Mouse (Mus musculus): ENCODE results near the gene Sf3b5. TPM values are rescaled to one million over a fixed set of nuclear protein-coding genes. Genes with fewer than 3 reads are reported as not detected.
A peak's percentile ranks its signal among the peaks of the same experiment; 100 is the strongest.

The Sf3b5 gene
- polyA plus RNA-seq, 1 experiment from 2014 or later = 36.8 TPM

GRCm38 (mm10) chr10:12974572-12974971, 30.6 kb upstream of the Sf3b5 start:
- 95% methylated on average over 6 of the region's 6 CpGs for WGBS
- ATAC-seq = no peak
- DNase-seq (ENCODE audit: low spot score) = no peak
- Histone ChIP-seq H3K27me3 (replicated peaks; ENCODE audit: control insufficient read depth, insufficient read depth, low read length) (no peaks in the 10 kb centered on the region), H3K9me3 (replicated peaks; ENCODE audit: control insufficient read depth, low read length) (no peaks in the 10 kb centered on the region), H3K36me3 (ENCODE audit: control insufficient read depth, insufficient read depth, low read length) (no peaks in the 10 kb centered on the region), H3K4me1 (ENCODE audit: control insufficient read depth, insufficient read depth, low read length) (no peaks in the 10 kb centered on the region), H3K4me3 (ENCODE audit: low read depth, low read length) (no peak overlapping the region), H3K27ac (ENCODE audit: low read depth, low read length) (no peak overlapping the region), H3K9ac (ENCODE audit: low read length) (no peak overlapping the region), H3K4me2 (ENCODE audit: low read length) (no peak overlapping the region)

DNA sequence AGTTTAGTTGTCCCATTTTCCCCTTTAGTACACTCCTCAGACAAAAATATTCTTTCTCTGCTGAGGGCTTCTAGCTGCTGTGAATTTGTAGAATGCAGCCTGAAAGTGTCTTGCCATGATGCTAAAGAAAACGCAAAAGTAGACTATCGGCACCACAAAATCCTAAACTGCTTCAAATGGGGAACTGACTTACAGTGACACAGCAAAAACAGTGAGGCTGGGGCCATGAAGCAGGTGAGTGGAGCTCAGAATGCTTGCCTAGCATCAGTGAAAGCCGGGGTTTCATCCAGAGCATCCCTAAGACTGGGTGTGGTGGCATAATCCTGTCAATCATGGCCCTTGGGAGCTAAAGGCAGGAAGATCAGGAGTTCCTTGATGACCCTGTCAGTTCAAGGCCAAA, 29.7 kb upstream of the Sf3b5 start:
- no peaks in the 10 kb centered on the region for H3K4me1 ChIP-seq (ENCODE audit: control insufficient read depth, insufficient read depth, low read length)
- 88% methylated on average over 3 of the region's 3 CpGs for WGBS

DNA sequence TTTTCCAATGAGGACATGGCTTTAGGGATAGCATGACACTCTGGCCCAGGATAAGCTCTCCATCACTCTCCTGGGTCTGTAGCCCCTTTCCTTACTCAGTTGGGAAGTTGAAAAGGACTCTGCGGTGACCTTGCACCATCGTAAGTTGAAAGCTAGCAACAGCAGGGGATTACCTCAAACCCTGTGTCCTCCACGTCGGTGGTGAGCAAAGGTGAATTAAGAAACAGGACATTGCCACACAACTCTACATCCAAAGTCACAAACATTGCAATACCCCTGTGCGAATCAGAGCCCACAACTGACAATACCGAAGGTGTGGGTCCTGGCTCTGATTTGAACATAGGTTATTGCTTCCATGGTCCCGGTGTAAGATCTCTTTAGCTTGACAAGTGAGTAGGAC, 29.2 kb upstream of the Sf3b5 start:
- H3K36me3 ChIP-seq (ENCODE audit: control insufficient read depth, insufficient read depth, low read length) = no peaks in the 10 kb centered on the region
- H3K9ac ChIP-seq (ENCODE audit: low read length) = no peak overlapping the region
- H3K4me1 ChIP-seq (ENCODE audit: control insufficient read depth, insufficient read depth, low read length) = no peaks in the 10 kb centered on the region
- H3K27ac ChIP-seq (ENCODE audit: low read depth, low read length) = no peak overlapping the region
- H3K9me3 ChIP-seq (replicated peaks; ENCODE audit: control insufficient read depth, low read length) = no peaks in the 10 kb centered on the region
- no peak overlapping the region for H3K4me3 ChIP-seq (ENCODE audit: low read depth, low read length)
- no peak for DNase-seq (ENCODE audit: low spot score)
- no peak overlapping the region for H3K4me2 ChIP-seq (ENCODE audit: low read length)
- no peak for ATAC-seq
- 92% methylated on average over 7 of the region's 7 CpGs for WGBS
- H3K27me3 ChIP-seq (replicated peaks; ENCODE audit: control insufficient read depth, insufficient read depth, low read length) = no peaks in the 10 kb centered on the region

More for the DNA sequence above, 29.7 kb upstream of the Sf3b5 start:
- Histone ChIP-seq H3K9me3 (replicated peaks; ENCODE audit: control insufficient read depth, low read length) (no peaks in the 10 kb centered on the region), H3K36me3 (ENCODE audit: control insufficient read depth, insufficient read depth, low read length) (no peaks in the 10 kb centered on the region), H3K27me3 (replicated peaks; ENCODE audit: control insufficient read depth, insufficient read depth, low read length) (no peaks in the 10 kb centered on the region), H3K4me2 (ENCODE audit: low read length) (no peak overlapping the region), H3K27ac (ENCODE audit: low read depth, low read length) (no peak overlapping the region), H3K9ac (ENCODE audit: low read length) (no peak overlapping the region), H3K4me3 (ENCODE audit: low read depth, low read length) (no peak overlapping the region)
- ATAC-seq (no peak), DNase-seq (ENCODE audit: low spot score) (no peak)

DNA sequence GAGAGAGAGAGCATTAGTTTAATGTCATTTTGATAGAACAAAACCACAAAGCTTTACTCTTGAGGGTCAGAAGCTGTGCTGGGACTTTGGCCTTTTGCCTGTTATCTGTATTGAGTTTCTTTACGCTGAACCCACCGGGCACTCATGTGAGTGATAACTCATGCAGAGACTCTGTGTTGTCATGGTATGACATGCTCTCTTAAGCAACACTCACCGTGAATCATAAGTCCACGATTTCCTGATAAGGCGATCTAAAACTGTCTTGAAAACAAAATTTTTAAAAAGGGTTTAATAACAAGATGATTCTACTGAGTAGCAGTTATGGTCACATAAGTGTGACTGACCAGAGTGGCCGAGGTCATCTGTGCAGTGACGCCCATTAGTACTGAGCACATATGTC, 28.6 kb upstream of the Sf3b5 start:
- no peaks in the 10 kb centered on the region for H3K27me3 ChIP-seq (replicated peaks; ENCODE audit: control insufficient read depth, insufficient read depth, low read length)
- no peaks in the 10 kb centered on the region for H3K9me3 ChIP-seq (replicated peaks; ENCODE audit: control insufficient read depth, low read length)
- H3K4me1 ChIP-seq (ENCODE audit: control insufficient read depth, insufficient read depth, low read length) = no peaks in the 10 kb centered on the region
- no peak overlapping the region for H3K4me2 ChIP-seq (ENCODE audit: low read length)
- H3K36me3 ChIP-seq (ENCODE audit: control insufficient read depth, insufficient read depth, low read length) = no peaks in the 10 kb centered on the region
- 94% methylated on average over 7 of the region's 7 CpGs for WGBS
- ATAC-seq (no peak), DNase-seq (ENCODE audit: low spot score) (no peak)
- H3K27ac ChIP-seq (ENCODE audit: low read depth, low read length) = no peak overlapping the region
- no peak overlapping the region for H3K4me3 ChIP-seq (ENCODE audit: low read depth, low read length)
- H3K9ac ChIP-seq (ENCODE audit: low read length) = no peak overlapping the region

DNA sequence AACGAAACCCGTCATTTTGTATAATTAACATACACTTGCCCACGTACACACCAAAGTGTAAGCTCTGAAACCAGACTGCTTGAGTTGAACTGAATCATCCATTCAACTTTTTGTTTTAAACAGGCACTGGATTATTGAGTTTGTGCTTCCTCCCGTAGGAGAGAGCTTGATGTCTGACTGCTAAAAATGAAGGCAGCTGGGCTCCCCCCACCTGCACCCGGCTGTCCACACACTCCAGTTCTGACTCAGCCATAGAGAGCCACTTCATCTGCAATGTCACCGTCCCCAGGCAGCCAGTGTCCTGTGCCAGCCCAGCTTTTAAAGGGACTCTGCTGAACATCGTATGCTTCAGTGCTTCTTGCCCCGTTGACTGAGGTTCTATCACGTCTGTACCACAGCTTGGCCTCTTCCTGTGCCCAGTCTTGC, 27.3 kb upstream of the Sf3b5 start:
- DNase-seq (ENCODE audit: low spot score) (no peak), ATAC-seq (no peak)
- H3K36me3 ChIP-seq (ENCODE audit: control insufficient read depth, insufficient read depth, low read length) = no peaks in the 10 kb centered on the region
- no peak overlapping the region for H3K9ac ChIP-seq (ENCODE audit: low read length)
- no peaks in the 10 kb centered on the region for H3K4me1 ChIP-seq (ENCODE audit: control insufficient read depth, insufficient read depth, low read length)
- H3K4me3 ChIP-seq (ENCODE audit: low read depth, low read length) = no peak overlapping the region
- H3K27ac ChIP-seq (ENCODE audit: low read depth, low read length) = no peak overlapping the region
- no peak overlapping the region for H3K4me2 ChIP-seq (ENCODE audit: low read length)
- WGBS = 73% methylated on average over 9 of the region's 9 CpGs
- H3K27me3 ChIP-seq (replicated peaks; ENCODE audit: control insufficient read depth, insufficient read depth, low read length) = no peaks in the 10 kb centered on the region
- H3K9me3 ChIP-seq (replicated peaks; ENCODE audit: control insufficient read depth, low read length) = no peaks in the 10 kb centered on the region

DNA sequence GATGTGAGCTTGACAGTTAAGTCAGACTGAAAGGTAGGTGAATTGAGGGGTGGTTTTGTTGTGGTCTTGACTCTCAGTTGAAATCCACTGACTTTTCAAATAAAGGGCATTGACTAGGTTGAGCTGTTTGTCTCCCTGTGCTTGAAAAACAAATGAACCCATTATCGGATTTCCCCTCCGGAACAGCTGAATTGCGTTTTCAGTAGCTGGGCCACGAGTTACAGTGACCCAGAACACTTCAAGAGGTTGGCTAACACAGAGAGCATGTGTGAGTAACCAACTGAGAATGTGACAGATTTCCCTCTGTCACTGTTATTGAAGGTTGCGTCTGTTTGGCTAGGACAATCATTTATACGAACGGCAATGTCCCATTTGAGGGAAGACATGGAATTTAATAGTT, 24.1 kb upstream of the Sf3b5 start:
- Histone ChIP-seq H3K27ac (ENCODE audit: low read depth, low read length) (no peak overlapping the region), H3K9me3 (replicated peaks; ENCODE audit: control insufficient read depth, low read length) (no peaks in the 10 kb centered on the region), H3K4me2 (ENCODE audit: low read length) (no peak overlapping the region), H3K36me3 (ENCODE audit: control insufficient read depth, insufficient read depth, low read length) (no peaks in the 10 kb centered on the region), H3K4me1 (ENCODE audit: control insufficient read depth, insufficient read depth, low read length) (no peaks in the 10 kb centered on the region), H3K27me3 (replicated peaks; ENCODE audit: control insufficient read depth, insufficient read depth, low read length) (no peaks in the 10 kb centered on the region), H3K9ac (ENCODE audit: low read length) (no peak overlapping the region), H3K4me3 (ENCODE audit: low read depth, low read length) (no peak overlapping the region)
- DNase-seq (ENCODE audit: low spot score) (no peak), ATAC-seq (no peak)
- WGBS = 79% methylated on average over 7 of the region's 7 CpGs

DNA sequence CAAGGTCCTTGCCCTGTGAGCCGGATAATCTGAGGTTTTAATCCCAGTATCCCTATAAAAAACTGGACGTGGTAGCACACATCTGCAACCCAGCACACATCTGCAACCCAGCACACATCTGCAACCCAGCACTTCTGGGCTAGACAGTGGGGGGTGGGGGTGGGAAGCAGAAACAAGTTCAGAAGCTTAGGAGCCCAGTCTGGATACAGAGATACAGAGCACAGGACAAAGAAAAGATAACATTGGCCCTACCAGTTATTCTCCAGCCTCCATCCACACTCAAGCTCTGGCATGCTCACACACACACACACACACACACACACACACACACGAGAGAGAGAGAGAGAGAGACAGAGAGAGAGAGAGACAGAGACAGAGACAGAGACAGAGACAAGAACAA, 21.6 kb upstream of the Sf3b5 start:
- Histone ChIP-seq H3K4me1 (ENCODE audit: control insufficient read depth, insufficient read depth, low read length) (no peaks in the 10 kb centered on the region), H3K9me3 (replicated peaks; ENCODE audit: control insufficient read depth, low read length) (no peaks in the 10 kb centered on the region), H3K4me2 (ENCODE audit: low read length) (no peak overlapping the region), H3K4me3 (ENCODE audit: low read depth, low read length) (no peak overlapping the region), H3K27ac (ENCODE audit: low read depth, low read length) (no peak overlapping the region), H3K9ac (ENCODE audit: low read length) (no peak overlapping the region), H3K36me3 (ENCODE audit: control insufficient read depth, insufficient read depth, low read length) (no peaks in the 10 kb centered on the region), H3K27me3 (replicated peaks; ENCODE audit: control insufficient read depth, insufficient read depth, low read length) (no peaks in the 10 kb centered on the region)
- 73% methylated on average over 3 of the region's 3 CpGs for WGBS
- DNase-seq (ENCODE audit: low spot score) (no peak), ATAC-seq (no peak)

DNA sequence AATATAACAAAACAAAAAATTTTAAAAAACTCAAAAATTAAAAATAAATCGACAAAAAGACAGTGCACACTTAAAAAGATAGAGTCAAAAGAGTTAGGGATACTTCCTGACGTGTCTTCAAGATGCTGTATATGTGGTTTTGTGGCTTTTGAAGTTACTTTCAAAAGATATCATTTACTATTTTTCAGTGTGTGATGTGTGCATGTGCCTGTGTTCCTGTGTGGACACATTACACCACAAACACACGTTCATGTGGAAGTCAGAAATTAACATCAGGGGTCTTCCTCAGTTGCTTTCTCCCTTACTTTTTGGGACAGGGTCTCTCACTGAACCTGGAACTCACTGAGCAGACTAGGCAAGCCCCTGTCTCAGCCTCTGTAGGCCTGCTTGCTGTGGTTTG, 20.1 kb upstream of the Sf3b5 start:
- Histone ChIP-seq H3K4me3 (ENCODE audit: low read depth, low read length) (no peak overlapping the region), H3K9ac (ENCODE audit: low read length) (no peak overlapping the region), H3K36me3 (ENCODE audit: control insufficient read depth, insufficient read depth, low read length) (no peaks in the 10 kb centered on the region), H3K4me2 (ENCODE audit: low read length) (no peak overlapping the region), H3K27me3 (replicated peaks; ENCODE audit: control insufficient read depth, insufficient read depth, low read length) (no peaks in the 10 kb centered on the region), H3K27ac (ENCODE audit: low read depth, low read length) (no peak overlapping the region), H3K9me3 (replicated peaks; ENCODE audit: control insufficient read depth, low read length) (no peaks in the 10 kb centered on the region), H3K4me1 (ENCODE audit: control insufficient read depth, insufficient read depth, low read length) (no peaks in the 10 kb centered on the region)
- DNase-seq (ENCODE audit: low spot score) (no peak), ATAC-seq (no peak)
- WGBS = 85% methylated on average over 3 of the region's 3 CpGs

DNA sequence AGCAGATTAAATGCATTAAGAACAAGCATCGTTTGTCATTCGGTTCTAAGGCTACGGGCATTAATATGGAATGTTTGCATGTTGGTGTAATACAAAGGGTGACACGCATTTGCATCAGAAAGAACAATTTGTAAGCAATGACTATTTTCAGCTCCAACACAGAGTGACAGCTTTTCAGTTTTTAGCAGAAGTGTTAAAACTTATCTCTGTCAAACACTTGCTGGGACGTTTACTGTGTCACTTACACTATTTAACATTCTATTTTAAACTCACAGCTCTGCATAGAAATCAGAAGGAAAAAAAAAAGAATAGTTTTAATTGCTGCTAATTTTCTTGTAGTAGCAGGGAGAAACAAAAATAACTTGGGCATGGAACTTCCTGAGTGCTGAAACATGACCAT, 18.7 kb upstream of the Sf3b5 start:
- no peaks in the 10 kb centered on the region for H3K4me1 ChIP-seq (ENCODE audit: control insufficient read depth, insufficient read depth, low read length)

More for the DNA sequence above, 18.7 kb upstream of the Sf3b5 start:
- Histone ChIP-seq H3K4me3 (ENCODE audit: low read depth, low read length) (no peak overlapping the region), H3K9me3 (replicated peaks; ENCODE audit: control insufficient read depth, low read length) (no peaks in the 10 kb centered on the region), H3K27me3 (replicated peaks; ENCODE audit: control insufficient read depth, insufficient read depth, low read length) (no peaks in the 10 kb centered on the region), H3K9ac (ENCODE audit: low read length) (no peak overlapping the region), H3K36me3 (ENCODE audit: control insufficient read depth, insufficient read depth, low read length) (no peaks in the 10 kb centered on the region), H3K4me2 (ENCODE audit: low read length) (no peak overlapping the region), H3K27ac (ENCODE audit: low read depth, low read length) (no peak overlapping the region)
- peak; percentile 32; the same call in 1 of the 2 replicates for ATAC-seq
- DNase-seq (ENCODE audit: low spot score) = peak; percentile 35
- WGBS = 36% methylated on average over 5 of the region's 5 CpGs

Data from forebrain, embryonic 14.5 days (tissue).